Mouse (Mus musculus): ENCODE data around the gene Tmem184b.

Tmem184b gene

DNA sequence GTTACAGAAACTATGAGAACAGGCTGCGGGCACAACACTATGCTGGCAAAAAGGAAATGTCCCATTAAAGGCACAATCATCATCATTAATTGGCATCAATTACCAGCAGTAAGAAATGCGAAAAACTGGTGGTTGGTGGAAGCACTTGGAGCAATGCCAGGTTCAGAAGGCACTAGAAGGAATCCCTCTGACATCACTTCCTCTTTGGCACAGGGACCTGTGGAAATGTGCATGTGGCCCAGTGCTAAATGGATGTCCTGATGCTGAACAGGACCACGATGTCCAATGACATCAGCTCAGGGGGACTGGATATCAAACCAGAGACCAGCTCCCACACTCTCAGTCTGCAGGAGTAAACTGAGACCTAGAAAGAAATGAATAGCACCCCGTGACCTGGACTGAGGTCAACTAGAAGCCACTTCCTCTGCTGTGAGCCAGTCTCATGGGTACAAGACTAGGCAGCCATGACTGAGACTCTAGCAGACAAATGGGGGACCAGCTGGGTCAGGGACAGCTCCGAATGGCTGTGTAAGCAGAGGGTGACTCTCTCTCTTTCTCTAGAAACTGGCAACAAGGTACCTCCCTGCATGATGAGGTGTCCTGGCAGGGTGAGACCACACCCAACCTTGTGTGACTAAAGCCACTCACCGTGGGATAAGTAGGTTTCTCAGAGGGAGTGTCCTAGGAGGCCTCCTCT is 60.6 kb downstream of the Tmem184b start:
- in situ Hi-C loops (cut with MboI, MseI), result no loop called here

DNA sequence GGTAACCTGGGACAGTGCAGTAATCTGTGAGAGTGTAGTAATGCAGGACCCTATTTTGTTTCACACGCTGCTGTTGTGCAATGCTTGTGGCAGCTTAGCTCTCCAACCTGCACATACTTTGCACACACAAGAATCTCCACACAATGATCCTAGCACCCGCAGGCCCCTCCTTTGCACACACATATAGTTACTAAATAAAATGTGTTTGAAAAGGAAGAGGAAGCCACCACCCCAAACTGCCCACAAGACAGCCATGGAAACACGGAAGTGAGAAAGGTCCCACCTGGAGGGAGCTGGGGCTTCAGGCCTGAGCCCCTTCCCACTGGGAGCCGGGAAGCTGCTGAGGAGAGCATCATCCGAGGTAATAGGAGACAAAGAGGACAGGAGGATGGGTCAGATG is 64.4 kb downstream of the Tmem184b start:
- in situ Hi-C loops (cut with MboI, MseI), result no loop called here

DNA sequence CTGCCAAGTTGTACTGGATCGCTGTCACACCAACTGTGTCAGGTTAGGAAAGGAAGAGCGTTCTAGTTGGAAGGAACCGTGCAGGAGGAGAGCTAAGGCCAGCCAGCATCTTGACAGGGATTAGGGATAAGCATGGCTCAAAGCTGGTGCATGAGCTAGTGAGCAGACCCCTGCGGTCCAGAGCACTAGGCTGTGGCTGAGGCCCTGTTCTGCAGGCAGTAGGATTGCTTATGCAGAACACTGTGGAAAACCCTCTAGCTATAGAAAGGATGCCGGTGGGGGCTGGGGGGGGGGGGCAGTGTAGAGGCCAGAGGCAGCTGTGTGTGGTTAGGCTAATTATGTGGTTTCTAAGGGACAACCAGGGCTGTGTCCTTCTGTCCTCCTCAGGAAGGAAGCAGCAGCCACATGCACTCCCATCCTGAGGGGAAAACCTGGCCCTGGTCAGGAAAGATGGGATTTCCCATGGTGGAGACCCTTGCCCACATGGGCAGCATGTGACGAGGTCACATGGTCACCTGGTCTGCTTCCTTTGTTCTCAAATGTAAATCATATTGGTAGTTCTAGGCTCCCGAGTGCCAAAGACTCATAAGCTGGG is 68.2 kb downstream of the Tmem184b start:
- in situ Hi-C loops (cut with MboI, MseI), result no loop called here

DNA sequence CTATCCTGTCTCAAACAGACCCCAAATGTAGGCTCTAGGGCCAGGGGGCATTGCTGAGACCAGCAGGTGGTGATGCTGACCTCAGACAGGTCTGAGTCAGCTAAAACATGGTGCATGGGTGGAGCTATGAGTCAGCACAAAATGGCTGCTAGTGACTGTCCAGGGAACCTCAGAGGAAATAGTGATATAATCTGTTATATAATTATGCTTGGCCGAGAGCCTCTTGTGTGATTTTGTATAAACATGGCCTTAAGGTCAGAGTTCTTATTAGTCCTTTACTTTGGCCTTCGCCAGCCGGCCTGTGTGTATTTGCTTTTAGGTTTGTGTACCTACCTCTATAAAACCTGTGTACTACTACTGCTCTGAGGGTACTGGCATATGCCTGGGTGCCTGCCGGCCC is 70.0 kb downstream of the Tmem184b start:
- in situ Hi-C loops (cut with MboI, MseI), result no loop called here

DNA sequence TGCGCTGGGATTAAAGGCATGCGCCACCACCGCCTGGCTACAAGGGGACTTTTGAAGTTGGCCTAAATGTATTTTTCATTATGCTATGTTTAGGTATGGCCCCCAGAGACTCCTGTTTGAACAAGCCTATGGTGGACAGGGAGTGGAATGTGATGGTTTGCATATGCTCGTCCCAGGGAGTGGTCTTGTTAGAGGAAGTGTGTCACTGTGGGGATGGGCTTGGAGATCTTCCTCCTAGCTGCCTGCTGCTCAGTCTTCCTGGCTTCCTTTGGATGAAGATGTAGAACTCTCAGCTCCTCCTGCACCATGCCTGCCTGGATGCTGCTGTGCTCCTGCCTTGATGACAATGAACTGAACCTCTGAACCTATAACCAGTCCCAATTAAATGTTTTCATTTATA is 72.8 kb downstream of the Tmem184b start:
- in situ Hi-C loops (cut with MboI, MseI), result no loop called here

DNA sequence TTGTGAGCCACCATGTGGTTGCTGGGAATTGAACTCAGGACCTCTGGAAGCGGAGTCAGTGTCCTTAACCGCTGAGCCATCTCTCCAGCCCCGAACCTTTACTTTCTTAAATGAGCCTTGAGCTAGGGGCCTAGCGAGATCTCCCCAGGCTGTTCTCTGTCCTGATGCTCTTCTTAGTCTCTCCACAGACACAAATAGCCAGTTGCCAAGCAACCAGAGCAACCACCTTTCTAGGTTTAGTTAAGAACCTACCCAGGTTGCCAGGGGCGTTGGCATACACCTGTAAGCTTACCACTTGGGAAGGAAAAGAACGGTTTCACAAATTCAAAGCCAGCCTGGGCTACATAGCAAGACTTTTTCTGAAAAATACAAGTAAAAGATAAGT is 73.4 kb downstream of the Tmem184b start:
- in situ Hi-C loops (cut with MboI, MseI), result no loop called here

- in situ Hi-C loops (cut with MboI, MseI), result no loop called here
These were observed 73.9 kb downstream of the Tmem184b start for GRCm38 (mm10) chr15:79329346-79329978.

DNA sequence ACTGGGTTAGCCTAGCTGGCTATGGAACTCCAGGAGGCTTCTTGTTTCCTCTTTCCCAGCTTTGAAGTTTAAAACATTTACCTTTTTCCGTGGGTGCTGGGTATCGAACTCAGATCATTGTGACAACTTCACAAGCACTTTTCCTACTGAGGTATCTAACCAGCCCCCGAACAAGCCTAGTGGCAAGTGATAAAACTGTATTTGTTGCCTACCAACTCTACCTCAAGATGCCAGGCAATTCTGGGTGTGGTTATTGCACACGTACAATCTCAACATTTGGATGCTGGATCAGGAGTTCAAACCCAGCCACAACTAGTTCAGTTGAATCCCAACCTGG is 74.5 kb downstream of the Tmem184b start:
- in situ Hi-C loops (cut with MboI, MseI), result no loop called here

- in situ Hi-C loops (cut with MboI, MseI), result no loop called here
These were observed 75.1 kb downstream of the Tmem184b start, which contains the start of gene Pla2g6 for GRCm38 (mm10) chr15:79328058-79328938. TSS of gene Pla2g6 (minus strand) at chr15:79328390.

DNA sequence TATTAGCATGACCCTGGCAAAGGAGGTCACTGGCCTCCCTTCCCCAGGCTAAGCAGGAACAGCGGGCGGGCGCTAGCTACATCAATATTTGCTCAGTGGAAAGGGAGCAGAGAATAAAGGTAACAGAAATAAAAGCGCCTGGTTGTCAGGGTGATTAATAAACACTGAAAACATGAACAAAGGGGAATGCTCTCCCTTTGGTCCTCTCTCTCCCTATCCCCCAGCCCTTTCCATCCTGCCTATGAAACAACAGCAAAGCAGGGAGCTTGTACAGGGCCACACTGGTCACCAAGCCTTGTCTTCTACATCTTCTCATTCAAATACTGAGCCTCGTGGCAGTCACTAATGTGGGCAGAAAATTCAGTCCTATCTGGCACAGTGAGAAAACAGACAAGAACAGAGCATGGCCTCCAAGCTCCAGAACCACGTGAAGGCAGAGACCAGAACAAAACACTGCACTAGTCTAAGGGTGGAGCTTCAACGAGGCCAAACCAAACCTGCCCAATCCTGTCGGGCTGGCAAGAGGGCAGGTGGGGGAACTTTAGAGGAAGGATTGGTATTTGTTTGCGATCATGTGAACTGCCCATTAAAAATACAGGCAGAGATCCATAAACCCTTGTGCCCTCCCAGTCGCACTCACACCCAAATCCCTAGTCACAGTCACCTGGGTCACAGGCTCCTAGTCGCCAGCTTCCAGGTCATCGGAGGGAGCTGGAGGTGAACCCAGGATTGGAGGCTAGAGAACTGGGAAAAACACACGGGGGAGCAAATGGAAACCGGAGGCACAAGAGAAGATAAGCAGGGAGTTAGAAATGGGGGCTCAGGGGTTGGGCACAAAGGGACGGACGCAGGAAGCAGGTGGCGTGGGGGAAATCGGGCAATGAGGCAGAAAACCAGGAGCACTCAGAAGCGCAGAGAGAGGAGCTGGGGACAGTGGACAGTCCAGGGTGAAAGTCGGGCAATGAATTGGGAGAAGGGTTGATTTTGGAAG is 76.1 kb downstream of the Tmem184b start:
- in situ Hi-C loops (cut with MboI, MseI), result no loop called here

DNA sequence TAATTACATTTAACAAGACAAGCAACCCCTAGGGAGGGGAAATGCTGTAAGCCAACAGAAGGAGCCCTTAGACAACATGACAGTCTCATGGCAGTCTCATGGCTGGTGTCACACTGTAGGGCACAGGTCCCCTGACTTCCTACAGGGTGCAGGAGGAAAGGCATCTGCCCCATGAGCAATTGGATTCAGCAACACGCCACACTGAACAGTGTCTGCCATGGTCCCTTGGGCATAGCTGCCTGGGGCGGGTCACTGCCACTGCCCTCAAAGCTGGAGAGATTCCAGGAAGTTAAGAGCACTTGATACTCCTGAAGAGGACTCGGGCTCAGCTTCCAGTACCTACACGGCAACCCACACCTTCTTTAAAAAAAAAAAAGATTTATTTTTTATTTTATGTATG is 77.1 kb downstream of the Tmem184b start:
- in situ Hi-C loops (cut with MboI, MseI), result no loop called here

GRCm38 (mm10) chr15:79325742-79326141 is 77.6 kb downstream of the Tmem184b start:
- in situ Hi-C loops (cut with MboI, MseI), result no loop called here

GRCm38 (mm10) chr15:79324373-79324772 is 79.0 kb downstream of the Tmem184b start:
- in situ Hi-C loops (cut with MboI, MseI), result no loop called here

GRCm38 (mm10) chr15:79323791-79324155 is 79.6 kb downstream of the Tmem184b start:
- in situ Hi-C loops (cut with MboI, MseI), result no loop called here

GRCm38 (mm10) chr15:79322991-79323790 is 80.2 kb downstream of the Tmem184b start:
- in situ Hi-C loops (cut with MboI, MseI), result no loop called here

DNA sequence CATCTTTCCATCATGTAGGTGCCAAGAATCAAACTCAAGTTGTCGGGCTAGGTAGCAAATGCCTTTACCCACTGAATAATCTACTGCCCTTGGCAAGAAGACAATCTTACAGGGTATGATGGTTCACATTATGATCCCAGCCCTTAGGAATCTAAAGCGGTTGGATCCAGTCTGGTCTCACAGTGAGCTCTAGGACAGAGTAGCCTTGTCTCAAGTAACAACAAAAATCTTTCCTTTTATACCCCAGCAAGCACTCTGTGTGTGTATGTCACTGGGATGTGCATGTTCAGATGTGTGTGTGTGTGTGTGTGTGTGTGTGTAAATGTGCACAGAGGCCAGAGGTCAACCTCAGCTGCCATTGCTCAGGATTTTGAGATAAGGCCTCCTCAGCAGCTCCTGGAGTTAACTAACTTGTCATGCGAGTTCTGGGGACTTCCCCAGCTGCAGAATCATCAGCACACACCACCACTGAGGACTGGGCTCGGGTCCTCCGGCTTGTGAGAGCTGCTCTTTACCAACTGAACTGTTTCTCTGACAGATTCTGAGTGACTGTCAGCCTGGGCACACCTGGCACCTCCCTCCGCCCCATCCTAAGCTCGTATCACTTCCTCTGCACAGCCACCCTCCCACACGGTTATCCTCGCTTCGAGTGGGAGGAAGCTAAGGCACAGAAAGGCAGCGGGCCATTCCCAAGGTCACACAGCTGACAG is 80.9 kb downstream of the Tmem184b start:
- in situ Hi-C loops (cut with MboI, MseI), result no loop called here

DNA sequence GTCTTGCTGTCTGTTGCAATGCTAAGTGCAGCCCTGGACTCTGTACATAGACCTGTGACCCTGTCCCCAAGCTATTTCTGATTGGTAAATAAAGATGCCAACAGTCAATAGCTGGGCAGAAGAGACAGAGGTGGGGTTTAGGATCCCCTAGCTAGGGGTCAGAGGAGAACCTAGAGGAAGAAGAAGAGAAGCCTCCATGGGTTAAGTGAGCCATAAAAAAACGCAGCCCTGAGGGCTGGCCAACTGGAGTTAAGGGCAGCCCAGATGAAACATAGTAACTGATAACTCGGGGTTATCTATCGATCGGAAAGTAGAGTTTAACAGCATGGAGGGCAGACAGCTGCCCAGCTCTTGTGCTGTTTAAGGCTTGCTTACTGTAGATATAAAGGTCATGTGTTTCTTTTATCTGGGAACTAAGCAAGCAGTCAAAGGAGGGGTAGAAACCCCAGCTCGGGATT is 81.6 kb downstream of the Tmem184b start:
- in situ Hi-C loops (cut with MboI, MseI), result no loop called here

GRCm38 (mm10) chr15:79313848-79314369 is 89.5 kb downstream of the Tmem184b start:
- in situ Hi-C loops (cut with MboI, MseI), result no loop called here

Data from regulatory T cell (primary cell).